Mouse (Mus musculus) cerebellum, adult (tissue): ENCODE results near the gene Sox6.
"Not testable (repeated sequence)": the region's sequence is repeated elsewhere in the genome, so short reads cannot be mapped to it uniquely, and the experiment has no call there.

Experiments used
- ATAC-seq: cut with Nextera tagmentation; 2 replicates; pipeline ENCODE4 v1.9.2; 2017; ENCODE audit warnings: mild to moderate bottlenecking, moderate library complexity, mixed read lengths; ENCODE audit not compliant: insufficient number of reproducible peaks, low FRiP score, low TSS enrichment

The Sox6 gene

DNA sequence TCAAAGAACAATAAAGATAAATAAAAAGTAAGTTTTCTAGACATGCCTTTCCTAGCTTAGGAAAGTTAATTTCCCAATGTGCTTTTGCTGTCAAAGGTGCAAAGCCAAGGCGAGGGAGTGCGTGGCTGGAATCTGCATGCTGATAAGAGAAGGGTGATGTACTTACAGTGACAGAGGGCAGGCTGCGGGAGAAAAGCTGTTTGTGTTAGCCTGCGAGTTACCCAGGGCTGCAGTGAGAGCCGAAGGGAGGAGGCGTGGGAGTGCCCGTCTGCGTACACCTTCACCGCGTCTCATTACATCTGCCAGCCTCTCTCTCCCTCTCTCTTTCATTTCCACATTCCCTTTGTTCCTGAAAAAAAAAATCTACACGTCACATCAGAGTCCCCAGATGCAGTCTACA lies at the start of gene Sox6:
Gene Sox6 (minus strand): TSS at position 286 of the 400 bp plus-strand sequence.
- no peak for ATAC-seq

DNA sequence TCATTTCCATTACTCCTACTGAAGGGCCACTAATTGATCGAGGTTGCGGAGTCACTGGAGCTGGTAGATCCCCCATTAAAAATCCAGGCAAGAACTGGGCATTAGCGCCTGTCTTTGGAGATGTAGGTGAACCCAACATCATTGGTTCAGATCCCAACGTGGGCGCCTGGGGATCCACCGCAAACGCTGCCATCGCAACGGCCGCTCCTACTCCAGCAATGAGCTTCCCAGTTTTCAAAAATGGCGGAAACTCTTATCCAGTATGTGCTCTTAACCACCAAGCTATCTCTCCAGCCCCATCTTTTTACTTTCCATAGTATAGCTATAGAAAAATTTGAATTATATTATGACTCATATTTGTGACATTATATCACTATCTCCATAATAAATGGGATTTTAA lies 45.8 kb upstream of the Sox6 start, which contains the start of gene Gm4353:
Gene Gm4353 (minus strand): TSS at position 270 of the 400 bp plus-strand sequence.
- ATAC-seq = not testable (repeated sequence)

DNA sequence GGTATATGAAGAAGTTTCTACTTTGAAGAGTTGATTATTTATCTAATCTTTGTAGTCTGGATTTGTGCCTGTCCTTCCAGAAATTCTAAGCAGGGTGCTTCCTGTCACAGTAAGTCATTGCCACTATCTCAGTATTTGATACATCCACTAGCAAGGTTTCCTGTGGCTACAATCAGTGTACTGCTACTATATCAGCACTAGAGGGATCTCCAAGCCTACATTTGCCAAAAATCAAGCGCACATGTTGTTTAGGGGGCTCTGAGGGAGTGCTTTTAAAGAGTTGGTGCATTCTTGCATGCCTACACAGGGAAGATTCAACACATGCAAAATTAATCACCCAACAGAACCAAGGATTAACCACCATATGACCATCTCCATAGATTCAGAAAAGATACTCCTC lies 22.1 kb upstream of the Sox6 start:
- no peak for ATAC-seq

DNA sequence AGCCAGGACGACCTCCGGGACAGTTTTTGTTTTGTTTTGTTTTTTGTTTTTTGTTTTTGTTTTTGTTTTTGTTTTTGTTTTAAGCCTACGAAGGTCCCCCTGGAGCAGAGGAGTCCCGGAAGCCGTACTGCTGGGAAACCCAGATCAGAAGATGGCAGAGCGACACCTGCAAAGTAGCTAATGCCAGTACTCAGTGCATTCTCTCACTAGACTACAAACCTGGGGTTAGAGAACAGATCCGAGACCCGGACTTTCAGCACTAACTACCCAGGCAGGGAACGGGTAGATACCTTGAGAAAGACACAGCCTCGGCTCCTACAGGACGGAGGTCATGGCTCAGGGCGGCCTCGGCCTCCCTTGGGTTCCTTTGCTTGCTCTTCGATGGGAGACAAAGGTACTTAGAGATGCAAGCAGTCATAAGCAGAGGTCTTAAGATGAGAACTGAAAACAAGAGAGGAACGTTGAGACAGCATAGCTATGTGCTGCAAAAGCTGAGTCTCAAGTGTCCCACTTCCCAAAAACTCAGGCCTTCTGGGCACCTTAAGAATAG lies 1.9 kb upstream of the Sox6 start:
- ATAC-seq = no peak

- peak; percentile 88 for ATAC-seq
These were observed 1.2 kb upstream of the Sox6 start for GRCm38 (mm10) chr7:116039538-116040466.

DNA sequence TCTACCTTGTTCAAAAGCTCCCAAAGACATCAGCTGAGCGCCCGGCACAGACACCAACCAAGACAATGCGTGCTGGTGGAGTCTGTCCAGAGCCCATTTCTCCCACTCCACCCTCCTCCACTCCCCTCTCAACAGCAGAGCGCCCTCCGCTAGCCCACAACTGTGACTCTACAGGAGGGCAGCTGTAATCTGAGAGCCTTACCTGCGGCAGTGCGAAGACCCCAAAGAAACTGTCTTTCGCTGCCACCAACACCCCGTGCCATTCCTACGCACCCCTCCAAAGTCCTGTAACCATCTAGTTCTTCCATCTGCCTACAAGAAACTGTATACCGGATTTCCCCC lies 571 bp upstream of the Sox6 start, which contains the start of gene 1110004F10Rik:
Gene 1110004F10Rik (plus strand): TSS at position 202 of the 342 bp plus-strand sequence.
- ATAC-seq = no peak

DNA sequence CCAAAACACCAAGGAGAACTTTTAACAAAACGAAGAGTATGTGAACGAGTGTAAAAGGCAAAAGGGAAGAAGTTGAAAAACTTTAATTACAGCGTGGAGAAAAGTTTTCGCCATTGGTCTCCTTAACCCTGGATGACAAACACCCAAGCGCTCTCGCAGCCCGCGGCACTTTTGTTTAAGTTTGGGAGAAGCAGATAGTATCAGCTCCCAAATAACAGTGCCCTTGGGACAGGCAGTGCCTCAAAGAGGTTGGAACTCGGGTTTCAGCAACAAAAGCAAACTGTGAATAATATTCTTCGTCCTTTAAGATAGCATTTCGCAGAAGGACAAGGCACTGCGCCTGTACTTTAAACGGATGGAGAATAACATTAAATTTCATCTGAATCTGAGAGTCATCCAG lies 572 bp downstream of the Sox6 start:
- no peak for ATAC-seq

- ATAC-seq = no peak
These were observed 1.7 kb downstream of the Sox6 start for GRCm38 (mm10) chr7:116036591-116037555.

DNA sequence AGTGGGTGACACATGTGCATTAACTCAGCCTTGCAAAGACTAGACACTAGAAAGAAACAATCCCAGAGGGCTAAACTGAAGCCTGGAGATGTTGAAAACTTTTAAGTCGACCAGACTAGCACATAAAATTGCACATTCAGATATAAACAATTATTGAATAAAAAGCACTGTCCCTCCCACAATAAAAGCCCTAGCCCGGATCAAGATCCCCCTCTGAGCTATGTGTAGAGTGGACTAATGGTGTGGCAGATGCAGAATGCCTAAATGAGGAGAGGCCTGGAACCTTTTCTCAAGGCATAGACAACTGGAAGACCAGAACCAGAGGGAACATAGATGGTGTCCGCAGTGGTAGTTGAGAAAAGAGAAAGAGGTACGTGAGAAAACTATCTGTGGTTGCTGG lies 3.1 kb downstream of the Sox6 start:
- no peak for ATAC-seq

- no peak for ATAC-seq
These were observed 4.3 kb downstream of the Sox6 start for GRCm38 (mm10) chr7:116034282-116034758.

DNA sequence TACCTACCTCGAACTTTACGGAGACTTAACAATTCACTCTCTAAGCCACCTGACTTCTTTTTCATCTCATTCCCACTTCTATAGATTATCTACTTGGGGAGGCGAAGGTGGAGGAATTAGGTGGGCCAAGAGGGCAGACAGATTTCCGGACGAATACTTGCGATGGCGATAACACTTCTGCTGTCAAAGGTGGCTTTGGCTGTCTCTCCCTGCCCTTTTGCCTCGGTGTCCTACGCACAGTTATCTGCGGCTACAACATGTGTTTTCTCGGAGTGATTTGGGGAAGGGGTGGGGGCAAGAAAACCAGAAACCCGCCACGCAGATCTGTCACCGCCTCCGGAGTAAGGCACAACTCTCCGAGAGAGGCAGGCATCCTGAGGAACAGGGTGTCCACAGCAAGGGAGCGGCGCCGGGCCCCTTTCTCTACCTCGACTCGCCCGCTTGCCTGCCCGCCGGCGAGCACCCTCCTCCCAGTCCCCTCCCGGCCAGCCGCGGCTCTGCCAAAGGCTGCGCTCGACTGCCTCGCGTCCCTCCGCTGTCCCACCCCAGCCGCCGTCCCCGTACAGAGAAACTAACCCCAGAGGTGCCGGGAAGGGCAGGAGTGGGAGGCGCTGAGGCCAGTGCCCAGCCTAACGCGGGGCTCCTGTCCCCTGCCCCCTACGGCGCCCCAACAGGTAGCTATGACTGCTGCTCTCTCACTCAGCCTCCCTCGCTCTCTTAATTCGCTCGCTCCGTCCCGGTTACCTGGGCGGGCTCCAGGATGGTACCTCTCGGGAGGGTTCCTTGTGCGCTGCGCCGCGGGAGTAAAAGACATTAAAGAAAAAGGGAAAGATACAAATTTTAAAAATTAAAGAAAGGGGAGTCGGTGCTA lies 5.0 kb downstream of the Sox6 start:
- ATAC-seq = peak; percentile 41; the same call in 1 of the 2 replicates

DNA sequence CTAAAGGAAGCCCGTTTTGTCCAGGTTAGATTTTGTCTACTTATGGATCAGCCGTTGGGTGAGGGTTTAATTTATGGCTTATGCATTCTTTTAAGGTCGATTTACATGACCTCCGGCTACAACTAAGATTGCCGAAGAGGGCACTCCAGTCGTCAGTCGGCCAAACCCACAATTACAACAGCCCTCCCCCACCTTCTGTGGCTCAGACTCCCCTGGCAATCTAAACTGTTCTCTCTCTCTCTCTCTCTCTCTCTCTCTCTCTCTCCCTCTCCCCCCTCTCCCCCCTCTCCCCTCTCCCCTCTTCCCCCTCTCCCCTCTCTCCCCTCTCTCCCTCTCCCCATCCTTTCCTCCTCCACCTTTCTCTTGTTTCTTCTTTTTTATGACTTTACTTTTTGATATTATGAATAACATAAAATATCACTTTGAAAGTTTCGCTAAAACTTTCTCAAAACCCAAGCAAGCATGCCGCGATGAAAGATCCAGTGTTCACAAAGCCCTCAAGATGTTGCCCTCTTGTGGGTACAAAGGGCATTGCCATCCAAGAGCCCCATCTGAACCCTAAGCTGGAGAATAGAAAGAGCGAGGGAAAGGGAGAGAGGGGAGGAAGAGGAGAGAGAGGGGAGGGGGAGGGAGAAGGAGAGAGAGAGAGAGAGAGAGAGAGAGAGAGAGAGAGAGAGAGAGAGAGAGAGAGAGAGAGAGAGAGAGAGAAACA lies 5.8 kb downstream of the Sox6 start:
- no peak for ATAC-seq

- ATAC-seq = peak; percentile 52; the same call in 1 of the 2 replicates
These were observed 6.6 kb downstream of the Sox6 start for GRCm38 (mm10) chr7:116031718-116032595.

- ATAC-seq = no peak
These were observed 7.2 kb downstream of the Sox6 start for GRCm38 (mm10) chr7:116031388-116031717.

- no peak for ATAC-seq
These were observed 7.8 kb downstream of the Sox6 start for GRCm38 (mm10) chr7:116030597-116031387.

GRCm38 (mm10) chr7:116029991-116030390 lies 8.6 kb downstream of the Sox6 start:
- ATAC-seq = no peak

GRCm38 (mm10) chr7:116002726-116003125 lies 35.9 kb downstream of the Sox6 start:
- no peak for ATAC-seq
